Mouse (Mus musculus) heart, postnatal 10 days (tissue): ENCODE measurements around the gene 1700016C15Rik. TPM values are rescaled to one million over a fixed set of nuclear protein-coding genes. Genes with fewer than 3 reads are reported as not detected.

Source experiments
- DNase-seq, 2 experiments: peaks; one replicate each; pipeline ENCODE4 v3.0.0; 2021
- intact Hi-C: fragments of 180-260 bp; cut with DNase I; formaldehyde crosslinking; loops from one replicate; pipeline ENCODE4 v1.15.1; 2025
- total RNA-seq, 2 experiments: library from RNA; stranded (reverse); gene quantifications; 2 replicates each; pipeline ENCODE4 v1.2.3; 2021

Gene 1700016C15Rik
- not detected for total RNA-seq

DNA sequence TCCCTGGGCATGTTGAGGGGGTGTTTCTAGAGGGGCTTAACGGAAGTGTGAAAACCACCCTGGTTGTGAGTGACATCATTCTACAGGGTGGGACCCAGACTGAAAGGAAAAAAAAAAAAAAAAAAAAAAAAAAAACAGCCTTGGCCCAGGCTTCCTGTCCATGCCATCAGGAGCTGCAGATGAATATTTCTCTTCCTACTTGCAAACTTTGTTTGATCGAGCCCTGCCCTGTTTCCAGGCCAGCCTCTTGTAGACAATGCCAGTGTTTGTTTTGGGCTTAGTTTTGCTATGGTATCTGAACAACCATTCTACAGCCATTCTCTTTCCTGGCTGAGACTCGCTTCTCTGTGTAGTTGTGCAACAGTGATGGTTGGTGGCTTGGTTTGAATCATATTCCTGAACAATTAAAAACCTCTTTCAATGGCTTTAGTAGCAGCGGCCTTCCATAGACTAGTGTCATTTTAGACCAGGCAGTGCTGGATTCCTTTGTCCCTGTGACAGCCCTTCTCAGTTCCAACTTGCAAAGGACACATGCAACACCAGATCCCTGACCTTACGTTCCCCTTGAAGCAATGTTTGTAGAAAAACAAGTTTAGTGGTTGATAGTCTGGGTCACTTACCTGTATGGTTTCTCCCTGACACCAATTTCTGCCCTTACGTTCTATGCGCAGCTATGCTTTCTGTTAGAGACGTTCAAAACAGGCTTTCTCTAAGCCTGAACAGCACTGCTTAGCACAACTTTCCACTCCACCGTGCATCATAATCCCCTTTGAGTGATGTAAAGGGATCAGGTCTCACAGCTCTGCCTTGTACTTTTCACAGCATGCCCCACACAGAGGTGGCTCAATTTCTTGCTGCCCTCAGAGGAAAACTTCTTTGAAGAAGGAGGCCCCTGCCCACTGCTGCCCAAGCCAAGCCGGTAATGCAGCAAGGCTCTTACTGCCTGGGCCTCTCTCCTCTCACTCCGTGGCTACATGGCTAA lies at the start of gene 1700016C15Rik:
1700016C15Rik (plus strand) TSS at position 772 of the 982 bp plus-strand sequence.
- intact Hi-C loops = no loop called here
- DNase-seq = no peak

GRCm38 (mm10) chr1:177681239-177681638 lies 48.4 kb upstream of the 1700016C15Rik start:
- intact Hi-C loops = loop anchor here (10.0 kb wide), 1 partner anchor 236 kb away; the partner anchor contains the start of gene Zbtb18
- no peak for DNase-seq

- no peak for DNase-seq
- intact Hi-C loops = loop anchor here (2.0 to 10.0 kb wide), 2 partner anchors 239 to 489 kb away; partner anchors contain the start of gene Zbtb18
Observed at GRCm38 (mm10) chr1:177683931-177684836, 45.4 kb upstream of the 1700016C15Rik start.

- peak; percentile 43 to 69 for DNase-seq
- intact Hi-C loops = loop anchor here (1.0 to 10.0 kb wide), 4 partner anchors 240 to 808 kb away; partner anchors contain the start of gene Zbtb18
Observed at GRCm38 (mm10) chr1:177684901-177685300, 44.7 kb upstream of the 1700016C15Rik start.

DNA sequence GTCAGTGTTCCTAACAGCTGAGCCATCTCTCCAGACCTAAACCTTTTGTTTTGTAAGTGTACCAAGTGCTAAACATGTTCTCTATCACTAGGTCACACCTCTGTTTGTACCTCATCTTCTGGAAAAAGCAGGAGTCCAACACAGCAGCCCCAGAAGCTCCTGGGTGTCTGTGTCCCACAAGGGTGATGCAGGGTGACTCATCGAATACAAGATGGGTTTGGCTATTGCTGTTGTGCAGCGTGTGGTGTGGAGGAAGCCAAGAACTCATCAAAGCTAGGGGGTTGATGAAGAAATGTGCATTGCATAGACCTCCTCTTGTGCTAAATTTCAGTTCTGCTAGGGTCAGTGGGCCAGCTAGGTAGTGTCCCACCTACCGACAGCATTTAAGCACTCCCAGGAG lies 43.5 kb upstream of the 1700016C15Rik start:
- no peak for DNase-seq
- intact Hi-C loops = loop anchor here (10.0 kb wide), 1 partner anchor 241 kb away; the partner anchor contains the start of gene Zbtb18

GRCm38 (mm10) chr1:177686982-177687381 lies 42.6 kb upstream of the 1700016C15Rik start:
- intact Hi-C loops = loop anchor here (10.0 kb wide), 1 partner anchor 242 kb away; the partner anchor contains the start of gene Zbtb18
- DNase-seq = no peak

DNA sequence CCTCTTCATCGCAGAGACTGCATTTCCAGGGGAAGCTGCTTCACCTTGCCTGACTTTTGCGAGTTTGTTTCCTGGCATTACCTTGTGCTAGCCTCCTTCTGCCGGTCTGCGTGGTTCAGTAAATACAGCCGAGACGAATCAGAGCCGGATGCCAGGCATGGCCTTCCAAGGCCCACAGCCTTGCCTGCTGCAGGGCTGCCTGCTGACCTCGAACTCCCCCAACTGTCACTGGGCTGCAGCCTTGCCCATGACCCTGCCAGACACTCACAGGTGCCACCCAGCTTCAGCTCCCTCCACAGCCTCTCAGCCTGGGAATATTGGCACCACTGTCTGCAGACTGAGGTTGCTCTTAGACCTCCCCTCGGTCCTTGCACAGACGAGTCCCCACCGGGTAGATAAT lies 37.1 kb upstream of the 1700016C15Rik start:
- DNase-seq = no peak
- intact Hi-C loops = no loop called here

- no peak for DNase-seq
- intact Hi-C loops = no loop called here
Observed at GRCm38 (mm10) chr1:177693486-177694252, 35.9 kb upstream of the 1700016C15Rik start.

GRCm38 (mm10) chr1:177700560-177700959 lies 29.1 kb upstream of the 1700016C15Rik start:
- intact Hi-C loops = loop anchor here (5.0 kb wide), 1 partner anchor 823 kb away; no protein-coding TSS in a partner anchor
- no peak for DNase-seq

DNA sequence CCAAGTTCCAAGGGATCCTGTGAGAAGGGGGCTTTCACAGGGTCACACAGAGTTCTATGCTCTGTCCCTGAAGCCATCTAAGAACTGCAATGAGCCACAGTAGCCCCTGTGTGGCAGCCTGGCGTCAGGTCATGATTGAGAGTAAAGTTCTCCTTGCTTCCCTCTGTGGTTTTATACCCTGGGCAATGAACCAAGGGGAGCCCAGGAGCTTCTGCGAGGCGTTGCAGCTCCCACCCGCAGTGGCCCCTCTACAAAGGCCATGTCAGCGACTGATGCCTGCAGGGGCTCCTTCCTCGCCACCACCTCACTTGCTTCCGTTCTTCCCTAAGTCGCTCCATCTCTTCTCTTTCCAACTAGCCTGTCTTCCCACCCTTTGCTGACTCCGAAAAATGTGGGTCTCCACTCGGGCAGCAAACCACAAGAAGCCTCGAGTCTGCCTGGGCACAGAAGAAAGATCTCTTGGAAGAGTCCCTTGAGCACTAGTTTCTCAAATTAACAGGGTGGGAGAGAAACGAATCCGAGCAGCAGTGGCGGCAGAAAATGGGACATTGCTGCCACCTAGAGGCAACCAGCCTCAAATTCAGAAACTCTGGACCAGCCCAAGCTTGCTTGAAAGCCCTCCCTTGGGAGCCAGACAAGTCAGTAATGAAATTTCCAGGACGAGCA lies 27.0 kb upstream of the 1700016C15Rik start:
- peak; percentile 90 to 91 for DNase-seq
- intact Hi-C loops = loop anchor here (5.0 kb wide), 1 partner anchor 825 kb away; no protein-coding TSS in a partner anchor

GRCm38 (mm10) chr1:177703147-177703807 lies 26.3 kb upstream of the 1700016C15Rik start:
- intact Hi-C loops = loop anchor here (5.0 kb wide), 1 partner anchor 826 kb away; no protein-coding TSS in a partner anchor
- no peak for DNase-seq

DNA sequence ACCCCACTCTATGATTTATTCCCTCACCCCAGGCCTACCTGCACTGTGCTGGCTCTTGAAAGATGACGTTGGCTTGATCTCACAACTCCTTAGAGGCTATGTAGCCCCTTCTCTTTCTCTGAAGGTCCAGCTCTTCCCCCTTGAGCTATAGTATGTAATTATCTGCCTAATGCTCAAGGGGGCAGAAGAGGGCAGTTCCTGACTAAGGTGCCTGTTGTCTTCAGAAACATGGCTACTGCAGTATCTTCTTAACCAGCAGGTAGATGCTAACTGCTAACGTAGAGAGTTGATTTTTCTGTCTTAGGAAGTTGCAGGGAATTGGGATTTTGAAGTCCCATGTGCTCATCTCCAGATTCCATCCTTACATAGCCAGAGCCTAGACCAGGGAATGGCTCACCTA lies 24.4 kb upstream of the 1700016C15Rik start:
- intact Hi-C loops = no loop called here

DNA sequence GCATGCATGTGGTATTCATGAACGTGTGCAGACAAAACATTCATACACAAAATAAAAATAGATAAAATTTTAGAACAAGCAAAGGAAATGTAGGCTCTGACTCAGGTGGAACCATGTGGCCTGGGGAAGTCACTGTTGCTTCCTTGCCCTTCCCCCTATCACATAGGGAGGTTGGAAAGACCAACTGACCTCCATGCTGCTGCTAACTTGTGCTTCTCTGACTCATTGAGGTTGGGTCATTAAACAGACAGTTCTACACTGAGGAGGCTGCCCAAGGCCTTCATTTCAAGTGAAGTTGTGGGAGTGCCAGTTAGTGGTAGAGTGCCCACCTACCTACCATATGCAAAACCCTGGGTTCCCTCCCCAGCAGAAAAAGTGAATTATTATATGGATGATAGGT lies 22.0 kb upstream of the 1700016C15Rik start:
- no peak for DNase-seq
- intact Hi-C loops = no loop called here

More for the DNA sequence above, 24.4 kb upstream of the 1700016C15Rik start:
- DNase-seq = no peak

DNA sequence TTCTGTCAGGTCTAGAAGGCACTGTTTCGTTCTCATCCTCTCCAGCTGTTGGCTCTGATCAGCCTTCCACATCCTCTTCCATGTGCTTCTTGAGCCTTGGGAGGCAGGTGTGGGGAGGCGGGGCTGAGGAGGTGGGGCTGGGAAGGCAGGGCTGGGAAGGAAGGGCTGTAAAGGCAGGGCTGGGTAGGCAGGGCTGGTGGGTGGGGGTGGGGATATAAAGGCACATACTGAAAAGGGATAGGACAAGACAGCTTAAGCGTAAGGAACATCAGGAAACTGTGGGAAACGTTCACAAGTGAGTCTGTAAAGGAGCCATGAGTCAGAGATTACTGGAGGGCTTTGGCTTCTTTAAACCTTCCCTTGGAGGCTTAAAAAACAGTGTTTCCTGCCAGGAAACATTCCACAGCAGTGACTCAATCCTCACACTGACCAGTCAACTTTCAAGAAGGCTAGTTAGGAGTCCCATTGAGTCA lies 21.0 kb upstream of the 1700016C15Rik start:
- intact Hi-C loops = no loop called here
- peak; percentile 61 to 70 for DNase-seq

- intact Hi-C loops = no loop called here
- DNase-seq = no peak
Observed at GRCm38 (mm10) chr1:177711000-177711399, 18.6 kb upstream of the 1700016C15Rik start.

DNA sequence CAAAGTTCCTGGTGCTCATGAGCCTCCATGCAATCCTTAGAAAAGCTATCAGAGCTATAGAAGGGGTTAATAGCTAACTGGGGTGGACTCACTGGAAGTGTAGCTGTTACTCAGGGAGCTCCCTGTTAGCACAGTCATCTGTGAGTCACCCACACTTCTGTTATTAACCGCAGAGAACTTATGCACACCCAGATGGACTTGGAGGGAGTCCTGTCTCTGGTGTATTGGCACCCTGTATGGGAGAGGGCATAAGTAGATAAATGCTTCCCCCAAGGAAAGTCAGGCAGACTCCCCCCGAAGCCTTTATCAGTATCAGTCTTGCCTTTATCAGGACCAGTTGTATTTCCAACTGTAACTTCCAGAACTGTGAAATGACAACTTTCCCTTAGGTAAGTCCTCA lies 18.2 kb upstream of the 1700016C15Rik start:
- no peak for DNase-seq
- intact Hi-C loops = no loop called here

DNA sequence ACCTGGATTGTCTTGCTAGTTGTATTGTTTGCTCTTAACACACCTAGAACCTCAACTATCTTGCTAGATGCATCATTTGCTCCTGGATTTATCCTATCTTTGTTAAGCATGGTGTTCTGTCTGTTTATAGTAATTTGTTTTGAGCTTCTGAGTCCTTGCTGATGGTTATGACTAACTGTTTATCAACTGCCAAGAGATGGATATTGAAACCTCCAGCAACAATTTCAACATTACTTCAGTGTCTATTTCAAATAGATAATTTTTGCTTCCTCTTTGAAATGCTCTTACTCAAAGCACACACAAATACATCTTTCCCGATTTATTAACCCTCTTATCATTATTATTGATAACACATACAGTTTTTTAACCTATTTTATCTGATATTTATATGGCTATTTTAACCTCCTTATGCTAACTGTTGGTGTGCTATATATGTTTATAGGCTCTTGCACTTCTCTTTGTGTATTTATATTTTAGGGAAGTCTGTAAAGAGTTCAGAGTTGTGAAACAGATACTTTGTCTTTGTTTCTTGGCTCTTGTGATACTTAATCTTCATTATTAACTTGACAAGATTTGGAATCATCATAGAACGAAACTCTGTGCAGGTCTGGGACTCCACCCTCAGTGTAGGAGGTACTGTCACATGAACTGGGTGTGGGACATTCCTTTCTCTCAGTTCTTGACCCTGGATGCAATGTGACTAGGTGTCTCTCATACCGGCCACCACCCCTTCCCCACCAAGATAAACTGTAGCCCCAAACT lies 15.8 kb upstream of the 1700016C15Rik start:
- no peak for DNase-seq
- intact Hi-C loops = no loop called here
